Mouse (Mus musculus) adrenal gland, postnatal 25 days (tissue): ENCODE results near the gene Acr. TPM values are rescaled to one million over a fixed set of nuclear protein-coding genes. Genes with fewer than 3 reads are reported as not detected.
A peak's percentile ranks its signal among the peaks of the same experiment; 100 is the strongest.

Experiments used
- DNase-seq: peaks from one replicate; pipeline ENCODE4 v3.0.0; 2021; ENCODE audit warnings: mixed read lengths
- long read RNA-seq: library from polyadenylated mRNA; stranded (forward); transcript quantifications from one replicate; pipeline ENCODE4 v2.0.0, GENCODE M21; 2021
- total RNA-seq: library from RNA; stranded (reverse); gene quantifications from 2 replicates; pipeline ENCODE4 v1.2.3, GENCODE M21; 2021

The Acr gene
- 0.46 TPM in 1 of 2 replicates, not detected in the other for total RNA-seq
- long read RNA-seq, result 0 reads

GRCm38 (mm10) chr15:89568114-89568513 is at the start of gene Acr:
Acr (plus strand) TSS chr15:89568326.
- DNase-seq, result no peak

- DNase-seq, result no peak
These were observed 46.2 kb upstream of the Acr start for GRCm38 (mm10) chr15:89521951-89522350.

GRCm38 (mm10) chr15:89522566-89523282 is 45.4 kb upstream of the Acr start:
- DNase-seq, result no peak

- DNase-seq, result peak; percentile 30
These were observed 44.8 kb upstream of the Acr start for GRCm38 (mm10) chr15:89523283-89523832.

- no peak for DNase-seq
These were observed 44.0 kb upstream of the Acr start for GRCm38 (mm10) chr15:89524001-89524571.

GRCm38 (mm10) chr15:89524611-89525415 is 43.3 kb upstream of the Acr start:
- DNase-seq, result no peak

GRCm38 (mm10) chr15:89525464-89525863 is 42.7 kb upstream of the Acr start:
- DNase-seq, result no peak

- no peak for DNase-seq
These were observed 42.2 kb upstream of the Acr start for GRCm38 (mm10) chr15:89525896-89526295.

- DNase-seq, result no peak
These were observed 41.3 kb upstream of the Acr start for GRCm38 (mm10) chr15:89526776-89527325.

- DNase-seq, result no peak
These were observed 40.7 kb upstream of the Acr start for GRCm38 (mm10) chr15:89527466-89527865.

- DNase-seq, result no peak
These were observed 39.8 kb upstream of the Acr start for GRCm38 (mm10) chr15:89528201-89528850.

- DNase-seq, result no peak
These were observed 39.2 kb upstream of the Acr start for GRCm38 (mm10) chr15:89528923-89529322.

- peak; percentile 58 for DNase-seq
These were observed 37.8 kb upstream of the Acr start for GRCm38 (mm10) chr15:89530336-89530735.

- DNase-seq, result no peak
These were observed 36.7 kb upstream of the Acr start for GRCm38 (mm10) chr15:89531399-89531798.

- DNase-seq, result no peak
These were observed 35.9 kb upstream of the Acr start for GRCm38 (mm10) chr15:89532026-89532923.

- no peak for DNase-seq
These were observed 34.9 kb upstream of the Acr start for GRCm38 (mm10) chr15:89532924-89533842.

GRCm38 (mm10) chr15:89533843-89534207 is 34.3 kb upstream of the Acr start:
- no peak for DNase-seq

GRCm38 (mm10) chr15:89544171-89544570 is 24.0 kb upstream of the Acr start:
- no peak for DNase-seq

- DNase-seq, result no peak
These were observed 20.8 kb upstream of the Acr start for GRCm38 (mm10) chr15:89547321-89547720.
